Mouse (Mus musculus) erythroid progenitor cell, adult 5-6 weeks (primary cell): Measurements from ENCODE around the gene Casp1. TPM values are rescaled to one million over a fixed set of nuclear protein-coding genes. Genes with fewer than 3 reads are reported as not detected.

ENCODE experiments used
- ATAC-seq: replicated peaks from 2 replicates; pipeline ENCODE4 v1.8.0; 2016; ENCODE audit warnings: moderate number of reproducible peaks, mild to moderate bottlenecking, moderate TSS enrichment, inconsistent platforms; ENCODE audit not compliant: poor library complexity, low FRiP score, severe bottlenecking
- total RNA-seq, 2 experiments: library from RNA; stranded (forward) in 1 of 2; stranded (reverse) in 1 of 2; fragments of 150-400 nt in 1 of 2; fragments of 186-747, 209-891 nt in 1 of 2; gene quantifications; 2 replicates each; pipeline versions ENCODE4 v1.2.3 to v1.2.4; 2015 to 2017; ENCODE audit warnings: low replicate concordance in 2 of 2

Gene Casp1
- total RNA-seq, 2 experiments from 2014 or later: 7.8 to 18.0 TPM

DNA sequence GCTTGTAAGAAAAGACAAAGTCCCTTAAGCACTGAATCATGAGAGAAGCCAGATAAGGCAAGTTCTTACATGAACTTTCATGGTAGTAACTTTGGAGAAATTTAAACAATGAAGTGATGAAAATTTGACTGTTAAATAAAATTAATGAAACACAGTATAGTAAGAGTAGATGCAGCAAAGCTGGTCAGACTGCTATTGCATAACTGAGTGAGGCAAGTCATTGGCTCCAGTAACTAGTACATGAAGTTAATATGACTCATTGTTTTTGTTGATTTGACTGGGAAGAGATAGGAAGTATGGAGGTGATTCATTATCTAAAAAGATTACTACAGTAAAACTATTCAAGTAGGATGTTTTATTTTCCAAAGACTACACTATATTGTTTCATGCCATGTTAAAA is 58.5 kb downstream of the Casp1 start:
- ATAC-seq: no peak

Other genes with a start within 250 kb of the Casp1 start
- gene Casp4, start 10.3 kb downstream of the Casp1 start, total RNA-seq (2015; ENCODE audit: low replicate concordance): 9.6 and 16.2 TPM in 2 replicates
- gene Casp4, start 10.3 kb downstream of the Casp1 start, total RNA-seq (2017; ENCODE audit: low replicate concordance): 8.8 and 9.1 TPM in 2 replicates
- gene Casp12, start 46.9 kb downstream of the Casp1 start, total RNA-seq (2015; ENCODE audit: low replicate concordance): not detected in 2 replicates
- gene Casp12, start 46.9 kb downstream of the Casp1 start, total RNA-seq (2017; ENCODE audit: low replicate concordance): 2.5 TPM in 1 of 2 replicates, not detected in the other